In the genomic region with DNA sequence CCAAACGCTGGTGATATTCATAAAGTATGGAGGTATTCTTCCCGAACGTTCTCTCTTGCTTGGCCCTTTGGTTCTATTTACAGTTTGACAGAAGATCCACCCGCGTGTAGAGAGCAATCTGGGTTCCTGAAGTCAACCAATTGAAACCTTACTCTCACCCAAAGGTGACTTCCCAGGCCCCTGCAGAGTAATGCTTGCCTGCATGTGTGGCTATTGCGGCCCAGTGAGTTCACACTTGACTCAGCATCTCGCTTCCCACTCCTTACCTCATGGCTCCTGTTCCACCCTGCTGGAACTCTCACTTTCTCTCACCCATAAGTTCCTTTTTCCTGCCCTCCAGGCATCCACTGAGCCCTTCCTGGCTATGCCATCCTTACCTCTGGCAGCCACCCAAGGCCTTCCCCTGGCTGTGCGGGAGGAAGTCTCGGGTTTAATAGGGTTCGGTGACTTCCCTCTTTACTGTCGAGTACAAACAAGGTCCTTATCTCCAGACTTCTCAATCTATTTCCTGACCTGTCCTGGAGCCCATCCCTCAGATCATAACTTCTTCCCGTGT, we compare ENCODE assay signal across 16 mouse cellular contexts. TPM values are rescaled to one million over a fixed set of nuclear protein-coding genes. Genes with fewer than 3 reads are reported as not detected.
DNase-seq lines count a peak whose midpoint lies in the region; ATAC-seq lines count a peak whose summit lies in the region.
"Had no signal": no experiment of that assay in that cellular context is flagged by ENCODE, and none has a peak within 500 bp of the region (broad histone marks: within the 10 kb centered on the region; RNA-seq: fewer than 3 reads in every experiment).

No protein-coding gene starts in this region.

- no peak overlapping the region for H3K4me3 ChIP-seq in kidney, embryonic 16.5 days (ENCODE audit: low read length)
- no peak overlapping the region for H3K4me3 ChIP-seq in liver, embryonic 12.5 days
- no peak overlapping the region for H3K4me3 ChIP-seq in midbrain, embryonic 14.5 days (replicated peaks; ENCODE audit: low read depth, low read length)
- H3K4me3 ChIP-seq: embryonic facial prominence, embryonic 10.5 days; heart, embryonic 13.5 days; intestine, embryonic 15.5 days; midbrain, embryonic 12.5 days; stomach, embryonic 15.5 days had no signal

- no peak overlapping the region for H3K27ac ChIP-seq in kidney, embryonic 16.5 days (ENCODE audit: low read length)
- H3K27ac ChIP-seq in liver, embryonic 12.5 days: no peak overlapping the region
- no peak overlapping the region for H3K27ac ChIP-seq in midbrain, embryonic 14.5 days (replicated peaks; ENCODE audit: low read depth, low read length)
- H3K27ac ChIP-seq: embryonic facial prominence, embryonic 10.5 days; heart, embryonic 13.5 days; intestine, embryonic 15.5 days; midbrain, embryonic 12.5 days; stomach, embryonic 15.5 days had no signal

- no peak for ATAC-seq in kidney, embryonic 16.5 days (ENCODE audit: low FRiP score, low TSS enrichment)
- no peak for ATAC-seq in liver, embryonic 12.5 days
- ATAC-seq in midbrain, embryonic 14.5 days (ENCODE audit: low FRiP score, low TSS enrichment): no peak
- ATAC-seq: intestine, embryonic 15.5 days had no signal

- no peak overlapping the region for H3K4me2 ChIP-seq in kidney, embryonic 16.5 days (replicated peaks; ENCODE audit: low read depth, low read length)
- no peak overlapping the region for H3K4me2 ChIP-seq in liver, embryonic 12.5 days
- no peak overlapping the region for H3K4me2 ChIP-seq in midbrain, embryonic 14.5 days (ENCODE audit: low read length)
- H3K4me2 ChIP-seq: heart, embryonic 13.5 days; intestine, embryonic 15.5 days; midbrain, embryonic 12.5 days; stomach, embryonic 15.5 days had no signal

- no peaks in the 10 kb centered on the region for H3K27me3 ChIP-seq in kidney, embryonic 16.5 days (ENCODE audit: insufficient read depth, low read length)
- 0 out of 2 replicates have a peak, but pooled peaks cover 6% of the 10 kb centered on the region for H3K27me3 ChIP-seq in liver, embryonic 12.5 days (replicated peaks)
- no peaks in the 10 kb centered on the region for H3K27me3 ChIP-seq in midbrain, embryonic 14.5 days (ENCODE audit: control insufficient read depth, insufficient read depth, low read length)
- H3K27me3 ChIP-seq: intestine, embryonic 15.5 days; midbrain, embryonic 12.5 days; stomach, embryonic 15.5 days had no signal

- no peaks in the 10 kb centered on the region for H3K36me3 ChIP-seq in kidney, embryonic 16.5 days (ENCODE audit: insufficient read depth, low read length)
- no peaks in the 10 kb centered on the region for H3K36me3 ChIP-seq in liver, embryonic 12.5 days
- H3K36me3 ChIP-seq in midbrain, embryonic 14.5 days (ENCODE audit: control insufficient read depth, insufficient read depth, low read length): no peaks in the 10 kb centered on the region
- H3K36me3 ChIP-seq: embryonic facial prominence, embryonic 10.5 days; G1E; heart, embryonic 13.5 days; intestine, embryonic 15.5 days; midbrain, embryonic 12.5 days; stomach, embryonic 15.5 days had no signal

- H3K9ac ChIP-seq in kidney, embryonic 16.5 days (replicated peaks; ENCODE audit: low read length): no peak overlapping the region
- no peak overlapping the region for H3K9ac ChIP-seq in liver, embryonic 12.5 days
- no peak overlapping the region for H3K9ac ChIP-seq in midbrain, embryonic 14.5 days (replicated peaks; ENCODE audit: low read length)
- H3K9ac ChIP-seq: heart, embryonic 13.5 days; intestine, embryonic 15.5 days; midbrain, embryonic 12.5 days; stomach, embryonic 15.5 days had no signal

- H3K9me3 ChIP-seq in kidney, embryonic 16.5 days (ENCODE audit: low read length): no peaks in the 10 kb centered on the region
- no peaks in the 10 kb centered on the region for H3K9me3 ChIP-seq in liver, embryonic 12.5 days (replicated peaks)
- H3K9me3 ChIP-seq in midbrain, embryonic 14.5 days (ENCODE audit: control insufficient read depth, low read length): no peaks in the 10 kb centered on the region
- H3K9me3 ChIP-seq: G1E; heart, embryonic 13.5 days; intestine, embryonic 15.5 days; stomach, embryonic 15.5 days had no signal

- peak; percentile 58 for DNase-seq in adrenal gland, postnatal 10 days
- no peak for DNase-seq in adrenal gland, adult 18-20 months (ENCODE audit: low spot score in 2 of 2)
- peak; percentile 44 for DNase-seq in kidney, postnatal 10 days
- peak; percentile 20 for DNase-seq in urinary bladder, postnatal 14 days (ENCODE audit: low spot score)
- no peak for DNase-seq in urinary bladder, postnatal 25 days (ENCODE audit: low spot score)
- DNase-seq in midbrain, embryonic 14.5 days: no peak
- DNase-seq: gastrocnemius, postnatal 36 days; thymus, postnatal 14 days had no signal

- 70% methylated on average over 12 of the region's 12 CpGs for WGBS in kidney, embryonic 16.5 days
- 53% methylated on average over 12 of the region's 12 CpGs for WGBS in liver, embryonic 12.5 days (ENCODE audit: insufficient replicate concordance)
- 93% methylated on average over 12 of the region's 12 CpGs for WGBS in midbrain, embryonic 14.5 days

- no peaks in the 10 kb centered on the region for H3K4me1 ChIP-seq in kidney, embryonic 16.5 days (ENCODE audit: insufficient read depth, low read length)
- H3K4me1 ChIP-seq in liver, embryonic 12.5 days: no peaks in the 10 kb centered on the region
- H3K4me1 ChIP-seq in midbrain, embryonic 14.5 days (ENCODE audit: control insufficient read depth, insufficient read depth, low read length): no peaks in the 10 kb centered on the region
- H3K4me1 ChIP-seq: intestine, embryonic 15.5 days; midbrain, embryonic 12.5 days had no signal

RNA-seq across cellular contexts. Expression of gene Col23a1, which starts 38.7 kb away (rescaled TPM):
- 10 to 100 TPM in 1 of 2 experiments, 1 to 10 TPM in 1; 8.6 to 11.0 TPM for total RNA-seq in adrenal gland, postnatal 10 days (2021)
- 1 to 10 TPM; 2.0 to 7.4 TPM for total RNA-seq in adrenal gland, adult 18-20 months (2021)
- 5.2 and 5.8 TPM in 2 replicates for polyA plus RNA-seq in kidney, embryonic 16.5 days (2015; fragmentation: Nextera tagmentation; extraction: Ambion mirVana)
- polyA plus RNA-seq in liver, embryonic 12.5 days (2016; fragmentation: Nextera tagmentation; extraction: Ambion mirVana): 0.75 and 0.79 TPM in 2 replicates
- polyA plus RNA-seq in midbrain, embryonic 14.5 days (2014; fragmentation: Nextera tagmentation; extraction: Ambion mirVana): 1.3 and 5.4 TPM in 2 replicates

Comparison
In these comparisons a context has a peak if more than half of its experiments do, and no peak if none do; other contexts are left out.
1. DNase-seq: peak in adrenal gland, postnatal 10 days (single experiment), kidney, postnatal 10 days (single experiment) and urinary bladder, postnatal 14 days (single experiment); none in adrenal gland, adult 18-20 months (0 of 2), urinary bladder, postnatal 25 days (single experiment) and midbrain, embryonic 14.5 days (single experiment).